Mouse (Mus musculus) cerebellum, adult 2 months (tissue): ENCODE results near the gene Pecr.

ENCODE experiments used
- CTCF ChIP-seq: fragments of 200-500 bp; IDR thresholded peaks from 2 replicates; pipeline ENCODE4 v1.5.1; 2011; ENCODE audit warnings: low read depth, mild to moderate bottlenecking, control low read depth, low read length, moderate library complexity, borderline replicate concordance; ENCODE audit not compliant: insufficient read depth
- POLR2A ChIP-seq: fragments of 200-500 bp; IDR thresholded peaks from 2 replicates; pipeline ENCODE4 v1.6.1; 2011; ENCODE audit warnings: low read length, control low read depth, borderline replicate concordance; ENCODE audit not compliant: insufficient read depth

DNA sequence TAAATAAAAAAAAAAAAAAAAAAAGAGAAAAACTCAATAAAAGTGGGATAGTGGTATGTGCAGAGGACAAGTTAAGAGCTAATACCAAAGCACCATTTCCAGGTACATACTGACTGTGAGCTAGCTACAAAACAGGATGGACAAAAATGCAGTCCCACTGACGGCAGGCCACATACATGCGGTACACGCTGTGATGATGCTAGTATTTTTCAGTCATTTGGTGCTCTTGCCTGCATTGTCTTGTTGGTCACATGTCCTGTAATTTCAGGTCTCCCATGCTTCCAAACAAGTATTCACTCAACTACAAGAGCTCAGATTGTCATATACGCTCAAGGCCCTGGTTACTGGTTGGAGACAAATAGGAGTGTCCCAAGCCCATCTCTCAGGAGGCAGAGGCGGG is 56.6 kb downstream of the Pecr start:
- TF ChIP-seq CTCF (no peak), POLR2A (no peak)
